Mouse (Mus musculus) heart, postnatal 0 days (tissue): ENCODE data around the gene Cntnap1.

Source experiments
- CTCF ChIP-seq: IDR thresholded peaks from 2 replicates; pipeline ENCODE4 v1.5.1; 2016; ENCODE audit warnings: antibody characterized with exemption, control low read depth, low read depth
- EP300 ChIP-seq: IDR thresholded peaks from 2 replicates; pipeline ENCODE4 v1.6.1; 2016; ENCODE audit warnings: antibody characterized with exemption, low read depth

DNA sequence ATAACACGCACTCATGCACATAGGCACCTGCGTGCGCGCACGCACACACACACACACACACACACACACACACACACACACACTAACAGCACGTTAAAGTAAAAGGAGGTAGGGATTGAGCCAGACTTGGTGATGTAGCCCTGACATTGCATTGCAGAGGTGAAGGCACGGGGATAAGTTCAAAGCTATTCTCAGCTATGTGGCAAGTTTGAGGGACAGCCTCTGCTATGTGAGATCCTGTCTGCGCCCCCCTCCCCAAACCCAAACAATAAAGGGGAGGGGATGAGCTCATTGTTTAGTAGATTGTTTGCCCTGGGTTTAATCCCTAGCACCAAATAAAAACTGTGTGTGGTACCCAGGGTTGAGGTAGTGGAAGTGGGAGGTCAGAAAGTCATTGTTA, 29.2 kb upstream of the Cntnap1 start:
- no peak for TF ChIP-seq CTCF
- no peak for TF ChIP-seq EP300
